Mouse (Mus musculus): ENCODE data around the gene Psmb11. TPM values are rescaled to one million over a fixed set of nuclear protein-coding genes. Genes with fewer than 3 reads are reported as not detected.

Psmb11 gene
- polyA plus RNA-seq, 1 experiment from 2014 or later = 82.4 TPM

DNA sequence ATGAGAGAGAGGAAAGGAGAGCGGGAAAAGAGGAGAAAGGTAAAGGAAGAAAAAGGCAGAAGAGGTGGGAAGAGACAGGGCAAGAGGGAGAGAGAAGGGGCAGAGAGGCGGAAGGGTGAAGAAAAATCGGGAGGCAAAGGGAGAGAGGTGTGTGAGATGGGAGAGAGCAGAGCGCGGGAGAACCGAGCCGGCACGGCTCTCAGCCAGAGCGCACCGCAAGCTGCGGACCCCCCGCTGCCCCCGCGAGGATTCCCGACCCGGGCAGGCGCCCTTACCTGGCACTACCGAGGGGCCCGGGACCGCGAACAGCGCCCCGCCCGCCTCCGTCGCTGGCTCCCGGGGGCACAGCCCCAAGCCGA is 19.7 kb downstream of the Psmb11 start, which contains the start of gene Gm17606:
Gm17606 (plus strand) TSS at position 7 of the 359 bp plus-strand sequence.
- no peak for DNase-seq (ENCODE audit: low spot score)

DNA sequence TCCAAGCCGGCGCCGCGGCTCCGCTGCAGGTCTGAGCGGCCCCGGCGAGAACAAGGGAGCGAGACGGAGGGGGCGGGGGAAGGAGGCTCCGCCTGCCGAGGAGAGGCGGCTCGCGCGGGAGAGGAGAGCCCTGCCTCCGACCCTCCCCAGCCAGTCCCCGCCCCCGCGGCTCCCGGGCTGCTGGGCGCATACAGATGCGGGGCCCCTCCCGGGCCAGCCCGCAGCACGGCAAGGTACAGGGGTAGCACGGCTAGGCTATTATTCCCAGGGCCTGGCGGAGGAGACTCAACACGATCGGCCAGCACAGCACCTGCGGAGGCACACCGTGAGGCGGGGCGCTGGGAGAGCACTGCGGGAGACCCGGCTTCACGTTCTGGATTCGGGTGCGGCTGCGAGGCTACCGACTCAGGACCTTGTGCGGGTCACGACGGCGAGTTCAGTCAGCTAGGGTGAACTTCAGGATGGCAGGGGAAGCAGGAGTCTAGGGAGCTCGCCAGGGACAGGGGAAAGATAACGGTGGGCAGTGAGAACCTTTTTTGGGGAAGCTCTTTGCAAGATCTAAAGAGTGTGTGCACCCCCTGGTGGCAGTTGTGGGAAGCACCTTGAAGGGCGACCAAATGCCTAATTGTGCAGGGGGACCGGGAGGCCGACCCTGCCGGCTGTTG is 20.2 kb downstream of the Psmb11 start, which contains the start of gene Cdh24:
Cdh24 (minus strand) TSS at position 60 of the 665 bp plus-strand sequence.
- DNase-seq (ENCODE audit: low spot score) = peak; percentile 91

GRCm38 (mm10) chr14:54642224-54642944 is 21.2 kb downstream of the Psmb11 start:
- no peak for DNase-seq (ENCODE audit: low spot score)

DNA sequence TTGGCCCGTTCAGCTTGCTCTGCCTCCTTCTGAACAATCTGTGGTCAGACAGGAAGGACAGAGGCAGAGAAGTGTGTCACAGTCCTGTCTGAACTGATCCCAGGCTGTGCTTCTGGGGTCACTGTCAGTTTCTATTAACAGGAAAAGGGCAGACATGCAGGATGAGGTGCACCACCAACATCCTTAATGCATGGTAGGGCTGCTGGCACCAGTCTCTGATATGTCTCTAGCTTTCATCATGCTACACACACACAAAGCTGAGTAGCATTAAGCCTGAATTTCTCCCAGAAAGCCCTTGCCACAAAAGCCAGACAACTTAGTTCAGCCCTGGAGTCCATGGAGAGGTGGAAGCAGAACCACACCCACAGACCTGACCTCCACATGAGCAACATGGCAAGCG is 21.8 kb downstream of the Psmb11 start:
- DNase-seq (ENCODE audit: low spot score) = no peak

- DNase-seq (ENCODE audit: low spot score) = no peak
These were observed 23.1 kb downstream of the Psmb11 start for GRCm38 (mm10) chr14:54644294-54644693.

DNA sequence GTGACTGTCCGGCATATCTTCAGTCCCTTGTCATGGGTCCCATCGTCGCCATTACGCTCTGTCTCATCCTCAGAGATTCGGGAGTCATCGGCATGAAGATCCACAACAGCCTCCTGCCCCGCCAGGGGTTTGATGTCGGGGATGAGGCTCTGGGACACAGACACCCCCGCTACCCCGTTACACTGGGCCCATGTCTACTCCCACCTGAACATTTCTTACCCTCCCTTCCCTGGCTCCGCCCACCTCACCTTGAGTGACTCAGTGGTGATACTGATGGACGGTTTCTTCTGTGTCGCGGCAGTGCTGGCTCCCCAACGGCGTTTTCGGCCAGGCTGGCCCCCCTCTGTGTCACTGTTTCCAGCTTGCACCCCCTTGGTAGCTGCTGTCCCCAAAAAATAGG is 25.2 kb downstream of the Psmb11 start:
- no peak for DNase-seq (ENCODE audit: low spot score)

DNA sequence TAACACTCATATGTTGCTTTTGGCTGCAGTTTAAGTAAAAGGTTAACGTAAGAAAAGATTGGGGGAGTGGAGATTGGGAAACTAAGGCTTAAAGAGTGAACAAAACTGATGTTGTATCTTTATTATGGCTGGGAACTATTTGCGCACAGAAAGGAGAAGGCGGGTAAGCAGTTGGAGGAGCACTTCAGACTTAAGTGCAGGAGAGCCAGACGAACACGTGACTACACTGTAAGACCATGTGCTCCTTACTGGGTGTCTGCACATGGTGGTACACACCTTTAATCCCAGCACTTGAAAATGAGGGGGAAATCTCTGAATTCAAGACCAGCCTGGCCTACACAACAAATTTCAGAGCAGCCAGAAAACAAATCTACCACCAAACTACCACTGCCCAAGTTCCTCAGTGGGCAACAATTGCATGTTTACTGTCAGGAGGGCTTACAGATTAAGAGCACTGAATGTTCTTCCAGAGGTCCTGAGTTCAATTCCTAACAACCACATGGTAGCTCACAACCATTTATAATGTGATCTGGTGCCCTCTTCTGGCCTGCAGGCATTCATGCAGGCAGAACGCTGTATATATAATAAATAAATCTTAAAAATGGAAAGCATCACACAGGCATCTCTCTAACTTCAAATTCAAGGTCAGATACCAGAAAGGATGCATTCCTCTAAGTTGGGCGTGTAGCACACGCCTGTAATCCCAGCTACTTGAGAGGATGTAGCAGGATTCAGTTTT is 25.8 kb downstream of the Psmb11 start:
- DNase-seq (ENCODE audit: low spot score) = no peak

DNA sequence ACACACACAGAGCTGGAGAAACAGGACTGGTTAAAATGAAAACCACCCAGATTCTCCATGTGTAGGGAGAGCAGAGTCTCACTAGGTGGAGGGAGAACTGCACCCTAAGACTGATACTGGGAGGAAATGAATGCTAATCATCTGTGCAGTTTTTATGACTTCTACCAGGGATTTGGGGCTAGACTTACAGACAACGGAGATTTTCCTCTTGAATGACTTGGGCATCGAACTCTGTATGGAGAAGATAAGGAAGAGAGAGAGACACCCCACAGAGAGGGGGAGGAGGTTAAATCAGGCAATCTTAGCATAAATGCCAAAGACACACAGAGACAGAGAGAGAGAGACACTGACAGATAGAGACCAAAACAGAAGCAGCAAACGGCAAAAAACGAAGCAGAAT is 26.7 kb downstream of the Psmb11 start:
- DNase-seq (ENCODE audit: low spot score) = no peak

GRCm38 (mm10) chr14:54650621-54651454 is 29.6 kb downstream of the Psmb11 start:
- DNase-seq (ENCODE audit: low spot score) = peak; percentile 93

GRCm38 (mm10) chr14:54651556-54651955 is 30.3 kb downstream of the Psmb11 start:
- DNase-seq (ENCODE audit: low spot score) = no peak

- DNase-seq (ENCODE audit: low spot score) = no peak
These were observed 31.6 kb downstream of the Psmb11 start for GRCm38 (mm10) chr14:54652787-54653186.

GRCm38 (mm10) chr14:54653496-54653895 is 32.3 kb downstream of the Psmb11 start:
- peak; percentile 81 for DNase-seq (ENCODE audit: low spot score)

DNA sequence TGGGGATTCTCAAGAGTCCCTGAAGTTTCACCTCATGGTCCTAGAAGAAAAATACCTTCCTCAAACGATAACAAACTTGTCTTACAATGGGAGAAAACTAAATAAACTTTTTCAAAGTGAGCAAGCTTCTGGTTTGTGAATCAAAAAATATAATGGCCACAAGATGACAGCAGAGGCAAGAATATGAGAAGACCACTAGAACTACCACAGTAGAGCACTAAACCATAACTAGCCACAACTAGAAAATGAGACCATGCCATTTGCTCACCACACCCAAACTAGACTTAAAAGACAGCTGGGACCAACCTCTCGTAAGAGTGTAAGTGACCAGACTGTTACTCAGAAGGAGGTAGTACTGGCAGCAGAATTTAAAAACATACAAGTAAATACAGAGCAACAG is 38.8 kb downstream of the Psmb11 start:
- DNase-seq (ENCODE audit: low spot score) = no peak

DNA sequence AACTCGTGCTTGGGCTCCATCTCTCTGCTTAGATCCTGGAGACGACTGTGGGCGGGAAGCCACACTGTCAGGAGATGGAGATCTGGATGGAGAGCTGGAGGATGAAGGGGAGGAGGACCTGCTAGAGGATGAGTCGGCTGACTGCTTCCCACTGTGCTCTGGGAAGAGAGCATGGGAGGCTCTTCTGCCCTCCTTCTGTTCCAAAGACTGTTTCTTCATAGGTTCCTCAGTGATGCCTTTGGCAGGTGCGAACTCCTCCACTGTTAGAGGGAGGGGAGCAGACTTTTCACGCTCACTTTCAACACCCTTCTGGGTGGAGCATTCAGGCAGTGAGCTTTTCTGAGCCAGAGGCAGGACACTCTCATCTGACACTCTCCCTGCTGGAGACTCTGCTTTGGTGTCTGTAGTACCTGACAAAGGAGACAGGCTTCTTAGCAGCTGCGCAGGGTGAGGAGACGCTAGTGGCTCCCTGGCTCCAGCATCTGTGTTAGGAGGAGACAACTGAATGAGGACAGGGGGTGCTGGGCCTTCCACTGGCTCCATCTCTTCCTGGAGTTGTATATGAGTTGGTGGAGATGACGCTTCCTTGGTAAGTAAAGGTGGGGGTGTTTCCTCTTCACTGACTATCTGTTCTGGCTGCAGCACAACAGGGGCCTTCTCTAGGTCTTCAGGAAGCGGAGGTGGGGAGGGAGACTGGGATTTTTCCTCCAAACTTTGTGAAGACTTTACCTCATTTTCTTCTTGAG is 43.4 kb downstream of the Psmb11 start:
- DNase-seq (ENCODE audit: low spot score) = no peak

- peak; percentile 55 for DNase-seq (ENCODE audit: low spot score)
These were observed 48.1 kb downstream of the Psmb11 start for GRCm38 (mm10) chr14:54669381-54669780.

GRCm38 (mm10) chr14:54674317-54674716 is 53.1 kb downstream of the Psmb11 start:
- DNase-seq (ENCODE audit: low spot score) = no peak

- no peak for DNase-seq (ENCODE audit: low spot score)
These were observed 55.1 kb downstream of the Psmb11 start for GRCm38 (mm10) chr14:54676290-54676689.

DNA sequence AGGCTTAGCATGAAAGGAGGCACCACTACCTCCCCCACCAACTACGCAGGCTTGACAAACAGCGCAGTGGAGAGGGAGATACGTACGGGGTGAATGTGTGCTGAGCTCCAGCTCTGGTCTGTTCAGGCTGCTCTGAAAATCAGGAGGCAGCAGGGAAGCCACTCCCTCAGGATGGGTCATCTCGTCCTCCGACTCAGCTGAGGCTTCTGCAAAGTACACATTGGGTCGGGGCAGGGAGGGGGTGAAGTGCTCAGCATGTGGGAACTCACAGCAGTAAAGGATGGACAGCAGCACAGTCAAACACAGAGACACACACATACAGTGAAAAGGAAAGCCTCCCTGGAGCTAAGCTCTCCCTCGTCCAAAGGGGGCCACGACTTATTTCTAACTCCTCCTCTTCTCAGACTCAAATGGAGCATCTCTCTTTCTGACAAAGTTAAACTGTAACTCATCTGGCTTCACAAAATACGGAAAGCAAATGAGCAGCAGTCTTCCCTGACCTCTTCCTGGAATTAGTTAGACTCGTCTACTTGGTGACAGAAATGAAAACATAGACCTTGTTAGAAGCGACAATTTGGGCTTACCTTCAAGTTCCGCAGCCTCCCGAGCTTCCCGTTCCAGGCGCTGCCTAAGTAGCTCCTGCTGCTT is 57.5 kb downstream of the Psmb11 start:
- DNase-seq (ENCODE audit: low spot score) = no peak
